Mouse (Mus musculus) thymus, postnatal 0 days (tissue): Measurements from ENCODE around the gene Uba52. TPM values are rescaled to one million over a fixed set of nuclear protein-coding genes. Genes with fewer than 3 reads are reported as not detected.
A peak's percentile ranks its signal among the peaks of the same experiment; 100 is the strongest.

Experiments
- DNase-seq: peaks from one replicate; pipeline ENCODE4 v3.0.0-alpha.2; 2015; ENCODE audit warnings: low spot score
- polyA plus RNA-seq: library from polyadenylated mRNA; unstranded; fragments of >200 nt; fragmentation: Nextera tagmentation; extraction: Ambion mirVana; gene quantifications from 2 replicates; pipeline ENCODE4 v1.2.1, GENCODE M21; 2015

The Uba52 gene
- 1,327 and 1,441 TPM in 2 replicates for polyA plus RNA-seq

DNA sequence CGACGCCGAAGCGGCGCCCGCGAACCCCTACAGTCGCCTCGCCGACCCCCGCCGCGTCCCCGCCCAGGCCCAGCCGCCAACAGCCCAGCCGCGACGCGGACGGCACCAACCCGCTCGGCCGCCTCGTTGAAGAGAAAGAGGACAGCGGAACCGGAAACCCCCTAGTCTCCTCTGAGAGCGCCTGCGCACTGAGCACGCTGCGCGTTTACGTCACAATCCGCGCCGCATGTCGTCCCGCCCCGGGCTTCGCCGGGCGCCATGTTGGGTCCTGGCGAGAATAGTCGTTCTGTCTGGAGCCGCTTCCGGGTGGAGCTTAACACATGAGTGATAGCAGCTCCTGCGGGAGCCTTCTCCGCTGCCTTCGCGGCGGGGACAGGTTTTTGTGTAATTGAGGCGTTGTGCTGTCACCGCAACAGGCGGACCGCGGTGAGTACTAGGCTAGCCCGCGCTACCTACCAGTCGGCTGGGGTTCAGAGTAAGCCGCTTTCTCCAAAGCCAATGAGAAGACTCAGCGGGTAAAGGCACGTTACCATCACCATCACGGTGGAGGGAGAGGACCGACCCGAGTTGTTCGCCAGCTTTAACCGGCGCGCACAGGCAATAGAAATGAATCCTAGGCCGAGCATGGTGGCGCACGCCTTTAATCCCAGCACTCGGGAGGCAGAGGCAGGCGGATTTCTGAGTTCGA, at the start of gene Uba52:
Uba52 (minus strand) TSS at position 574 of the 688 bp plus-strand sequence.
- DNase-seq = peak; percentile 98

DNA sequence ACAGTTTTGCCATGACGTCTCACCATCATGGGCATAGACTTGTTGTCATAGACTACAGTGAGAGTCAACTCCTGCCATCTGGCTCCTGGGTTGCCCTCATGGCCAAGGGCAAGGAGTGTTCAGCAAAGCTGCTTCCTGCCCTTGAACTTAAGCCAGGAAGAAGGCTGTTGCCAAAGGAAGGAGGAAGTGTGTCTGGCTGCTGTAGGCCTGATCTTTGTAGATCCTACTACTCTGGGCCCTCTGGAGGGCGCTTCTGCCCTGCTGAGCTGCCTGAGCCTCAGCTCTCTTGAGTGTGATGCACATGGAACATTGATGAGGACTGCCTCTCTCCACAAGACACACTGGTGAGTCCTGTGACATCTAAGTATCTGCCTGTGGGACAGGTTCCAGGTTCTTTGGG, 49.5 kb upstream of the Uba52 start:
- peak; percentile 73 for DNase-seq

DNA sequence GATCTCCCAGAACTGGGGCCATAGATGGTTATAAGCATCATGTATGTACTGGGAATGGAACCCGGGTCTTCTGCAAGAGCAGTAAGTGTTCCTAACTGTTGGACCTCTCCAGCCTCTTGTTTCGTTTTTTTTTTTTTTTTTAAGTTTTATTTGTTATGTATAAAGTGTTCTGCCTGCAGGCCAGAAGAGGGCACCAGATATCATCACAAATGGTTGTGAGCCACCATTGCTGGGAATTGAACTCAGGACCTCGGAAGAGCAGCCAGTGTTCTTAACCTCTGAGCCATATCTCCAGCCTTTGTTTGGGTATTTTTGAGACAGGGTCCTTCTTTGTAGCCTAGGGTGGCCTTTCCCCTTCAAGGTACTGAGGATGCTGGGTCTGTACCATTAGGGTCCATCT, 48.4 kb upstream of the Uba52 start:
- peak; percentile 42 for DNase-seq

DNA sequence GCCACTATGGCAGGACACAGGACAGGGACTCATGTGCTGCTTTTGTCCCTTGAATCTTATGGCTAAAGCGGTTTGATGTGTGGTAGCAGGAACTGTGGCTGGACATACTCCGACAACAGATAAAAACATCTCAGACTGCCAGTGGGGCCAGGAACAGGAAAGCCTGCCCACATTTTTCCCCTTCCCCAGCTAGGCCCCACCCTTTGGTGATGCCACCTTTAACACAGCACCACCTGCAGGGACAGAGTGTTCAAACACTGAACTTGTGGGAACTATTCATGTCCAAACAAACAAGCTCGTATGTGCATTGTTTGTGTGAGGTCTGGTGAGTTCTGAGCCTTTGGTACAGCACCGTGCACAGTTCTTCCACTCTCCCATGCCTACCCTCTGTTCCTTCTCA, 47.7 kb upstream of the Uba52 start:
- DNase-seq = peak; percentile 74

DNA sequence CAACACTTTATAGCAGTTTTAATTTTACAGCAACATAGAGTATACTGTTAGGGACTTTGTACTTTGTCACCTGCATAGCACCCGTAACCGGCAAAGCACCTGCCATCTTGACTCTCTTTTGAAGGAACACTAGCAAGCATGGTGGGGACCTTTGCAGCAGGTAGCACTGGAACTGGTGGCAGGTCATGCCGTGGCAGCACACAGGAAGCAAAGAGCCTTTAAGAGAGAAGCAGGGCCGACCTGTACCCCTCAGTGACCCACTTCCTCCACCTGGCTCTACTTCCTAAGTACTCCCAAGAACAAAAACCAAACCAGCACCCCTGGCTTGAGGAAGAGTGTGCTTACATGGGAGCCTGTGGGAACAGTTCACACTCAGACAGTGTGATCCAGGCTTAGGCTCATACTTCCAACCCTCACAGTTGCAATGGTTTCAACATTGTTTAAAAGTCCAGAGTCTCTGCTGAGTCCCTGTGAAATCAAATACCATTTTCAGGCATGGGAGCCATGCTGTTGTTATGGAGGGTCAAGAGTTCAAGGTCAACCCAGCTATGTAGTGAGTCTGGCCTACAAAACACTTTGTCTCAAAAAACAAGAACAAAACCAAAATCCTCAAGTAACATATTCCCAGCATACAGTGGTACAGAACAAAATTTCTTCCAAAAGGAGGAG, 44.6 kb upstream of the Uba52 start:
- peak; percentile 61 for DNase-seq

DNA sequence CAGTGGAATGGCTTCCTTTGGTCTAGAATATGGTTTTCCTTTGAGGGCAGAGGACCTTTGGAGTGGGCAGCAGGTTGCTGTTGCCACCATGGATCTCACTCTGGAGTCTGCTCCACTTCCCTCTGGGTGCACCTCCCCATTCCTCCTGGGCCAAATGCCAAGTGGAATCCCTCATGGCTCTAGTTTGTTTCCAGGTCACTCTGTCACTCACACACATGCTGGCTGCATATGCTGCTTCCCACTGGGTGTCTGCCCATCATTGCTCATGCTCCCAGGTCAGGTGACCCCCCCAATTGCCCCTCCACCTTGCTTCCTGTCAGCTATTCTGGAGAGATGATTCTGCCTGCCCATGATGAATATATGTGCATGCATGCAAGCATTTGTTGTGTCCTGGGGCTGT, 43.1 kb upstream of the Uba52 start:
- DNase-seq = no peak

DNA sequence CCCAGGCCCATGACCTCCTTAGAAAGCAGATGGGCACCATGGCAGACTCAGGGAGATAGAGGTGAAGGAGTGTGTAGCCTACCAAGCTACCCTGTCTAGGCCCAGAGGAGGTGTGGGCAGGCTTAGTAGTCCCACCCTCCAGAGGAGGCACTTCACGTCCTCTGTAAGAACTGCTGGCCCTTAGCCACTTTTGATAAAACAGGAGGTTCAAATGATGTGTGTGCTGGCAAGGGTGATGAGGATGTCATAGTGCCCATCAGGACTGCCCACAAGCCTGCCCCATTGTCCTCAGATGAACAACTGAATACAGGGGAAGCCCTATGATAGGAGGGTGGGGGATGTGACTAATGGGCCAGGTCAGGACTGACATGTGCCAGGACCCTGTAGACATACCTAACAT, 42.2 kb upstream of the Uba52 start:
- DNase-seq = no peak

DNA sequence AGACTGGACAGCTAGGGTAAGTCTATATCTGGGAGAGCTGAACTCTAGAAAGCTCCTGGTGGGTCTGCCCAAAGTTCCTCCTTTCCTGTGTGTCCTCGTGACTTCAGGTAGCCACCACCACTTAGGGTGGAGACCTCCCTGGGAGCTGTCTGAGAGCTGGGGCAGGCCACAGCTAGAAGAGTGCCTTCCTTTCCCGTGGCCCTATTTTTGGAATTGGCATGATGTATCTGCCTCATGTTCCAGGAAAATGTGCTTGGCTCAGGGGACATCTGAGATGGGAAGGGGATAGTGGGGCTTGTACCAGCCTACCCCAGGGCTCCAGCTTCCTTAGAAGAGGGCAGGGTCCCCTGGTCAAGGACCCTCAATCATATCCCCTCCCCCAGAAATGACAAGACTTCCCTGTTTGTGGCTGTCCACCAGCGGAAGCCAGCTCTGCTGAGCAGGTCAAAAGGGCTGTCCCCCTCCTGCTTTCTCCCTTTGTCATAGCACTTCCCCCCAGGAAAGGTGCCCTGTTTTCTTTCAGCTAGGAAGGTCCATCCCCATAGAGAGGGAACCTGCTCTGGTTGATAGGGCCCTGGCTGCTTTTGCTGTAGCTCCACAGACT, 41.1 kb upstream of the Uba52 start:
- DNase-seq = no peak

DNA sequence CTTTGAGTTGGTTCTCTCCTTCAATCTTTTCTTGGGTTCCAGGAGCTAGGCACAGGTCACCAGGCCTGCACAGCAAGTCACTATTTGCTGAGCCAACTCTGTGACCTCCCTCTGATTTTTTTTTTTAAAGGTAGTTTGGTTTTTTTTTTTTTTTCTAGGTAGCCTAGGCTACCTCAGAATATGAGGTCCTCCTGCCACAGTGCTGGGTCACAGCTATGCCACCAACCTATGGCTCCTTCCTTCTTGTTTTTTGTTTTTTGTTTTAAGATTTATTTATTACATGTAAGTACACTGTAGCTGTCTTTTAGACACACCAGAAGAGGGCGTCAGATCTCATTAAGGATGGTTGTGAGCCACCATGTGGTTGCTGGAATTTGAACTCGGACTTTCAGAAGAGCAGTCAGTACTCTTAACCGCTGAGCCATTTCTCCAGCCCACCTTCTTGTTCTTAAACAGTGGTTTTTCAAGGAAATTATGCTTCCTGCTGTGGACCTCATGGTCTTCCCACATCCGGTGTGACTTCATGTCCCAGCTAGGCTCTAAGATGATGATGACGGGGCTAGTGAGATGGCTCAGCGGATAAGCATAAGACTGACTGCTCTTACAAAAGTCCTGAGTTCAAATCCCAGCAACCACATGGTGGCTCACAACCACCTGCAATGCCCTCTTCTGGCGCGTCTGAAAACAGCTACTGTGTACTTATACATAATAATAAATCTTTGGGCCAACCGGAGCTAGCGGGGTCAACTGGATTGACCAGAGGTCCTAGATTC, 39.0 kb upstream of the Uba52 start:
- peak; percentile 57 for DNase-seq

DNA sequence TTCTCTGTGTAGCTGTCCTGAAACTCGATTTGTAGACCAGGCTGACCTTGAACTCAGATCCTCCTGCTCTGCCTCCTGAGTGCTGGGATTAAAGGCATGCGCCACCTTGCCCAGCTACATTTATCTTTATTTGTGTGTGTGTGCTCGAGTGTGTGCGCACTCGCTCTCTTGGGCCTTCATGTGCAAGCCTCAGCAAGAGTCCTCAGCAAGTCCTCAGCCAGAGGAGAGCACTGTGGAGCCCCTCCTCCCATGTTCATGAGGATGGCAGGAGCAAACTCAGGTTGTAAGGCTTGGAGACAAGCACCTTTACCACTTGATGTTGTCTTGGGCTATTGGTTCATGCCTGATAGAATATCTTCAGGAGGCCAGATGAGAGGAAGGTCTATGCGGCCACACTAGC, 37.2 kb upstream of the Uba52 start:
- DNase-seq = no peak

DNA sequence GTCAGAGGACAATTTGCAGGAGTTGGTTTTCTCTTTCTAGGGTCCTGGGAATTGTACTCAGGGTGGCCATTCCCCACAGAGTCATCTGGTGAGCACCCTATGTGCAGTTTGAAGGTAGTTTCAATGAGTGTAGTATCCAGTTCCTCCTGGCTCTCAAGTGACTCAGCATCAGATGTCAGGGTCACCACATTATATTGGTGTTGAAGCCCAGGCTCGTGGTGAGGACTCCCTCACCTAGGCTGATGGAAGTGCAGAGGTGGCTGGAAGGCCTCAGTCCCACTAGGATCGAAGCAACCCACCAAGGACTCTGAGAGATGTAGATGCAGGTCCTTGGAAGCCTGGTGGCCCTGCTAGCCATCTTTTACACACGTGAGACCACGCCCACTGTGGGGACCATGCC, 35.8 kb upstream of the Uba52 start:
- DNase-seq = no peak

DNA sequence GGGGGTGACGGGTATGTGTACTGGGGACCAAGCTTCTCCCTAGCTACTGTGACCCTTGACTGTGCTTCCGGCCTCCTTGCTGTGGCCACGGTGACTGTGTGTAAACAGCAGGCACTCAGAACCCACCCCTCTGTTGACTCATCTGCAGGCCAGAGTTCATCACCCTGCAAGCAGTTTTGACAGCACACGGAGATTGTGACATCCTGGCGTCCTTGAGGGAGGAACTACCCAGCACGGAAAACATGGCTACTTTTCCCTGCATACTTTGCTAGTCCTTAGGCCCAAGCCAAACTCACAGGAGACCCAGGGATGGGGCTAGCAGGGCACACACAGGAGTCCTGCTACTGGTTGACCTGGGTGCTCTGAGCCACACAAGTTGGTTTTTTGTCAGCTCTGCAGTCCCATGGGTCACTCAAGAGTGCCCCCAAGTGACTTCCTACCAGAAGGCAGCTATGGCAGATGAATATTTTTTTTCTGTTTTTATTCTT, 33.6 kb upstream of the Uba52 start:
- DNase-seq = peak; percentile 53

DNA sequence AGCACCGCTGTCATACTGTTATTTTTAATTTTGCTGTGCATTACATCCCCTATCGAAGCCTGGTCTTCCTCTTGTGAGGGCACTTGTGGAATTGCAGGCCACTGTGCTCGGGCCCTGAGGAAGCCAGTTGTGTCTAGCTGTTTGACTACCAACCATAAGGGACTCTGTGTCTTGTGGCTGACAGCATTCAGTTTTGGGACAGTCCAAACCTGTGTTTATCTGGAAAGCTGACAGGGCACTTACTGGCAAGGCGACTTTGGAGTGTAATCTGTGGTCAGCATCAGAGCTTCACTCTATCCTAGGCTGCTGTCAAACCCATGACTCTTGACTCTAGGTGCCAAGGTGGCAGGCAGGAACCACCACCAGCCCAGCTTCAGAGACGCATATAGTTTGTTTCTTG, 30.5 kb upstream of the Uba52 start:
- no peak for DNase-seq

DNA sequence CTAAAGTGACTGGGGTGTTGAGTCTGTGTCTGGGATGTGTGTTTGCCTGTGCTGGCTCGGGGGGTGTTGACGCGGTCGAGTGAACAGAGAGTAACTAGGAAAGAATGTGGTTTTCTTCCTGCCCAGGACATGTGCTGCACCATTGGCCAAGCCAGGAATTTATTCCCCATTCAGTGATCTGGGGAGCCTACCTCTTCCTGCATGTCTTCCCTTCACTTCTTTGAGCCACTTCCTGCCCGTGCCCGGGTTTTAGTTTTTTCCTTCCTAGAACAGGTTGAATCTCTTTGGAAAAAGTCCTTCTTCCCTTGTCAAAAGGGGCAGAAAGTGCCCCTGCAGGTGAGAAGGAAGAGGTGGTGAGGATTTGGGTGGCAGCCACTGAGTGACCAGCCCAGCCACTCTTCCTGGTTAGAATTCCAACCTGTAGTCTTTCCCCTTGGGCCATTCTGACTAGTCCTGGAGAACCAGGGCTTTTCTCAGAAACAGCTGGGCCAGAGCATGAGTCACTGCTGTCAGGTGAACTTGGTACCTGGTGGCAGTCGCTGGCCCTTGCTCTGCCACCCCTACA, 30.0 kb upstream of the Uba52 start:
- DNase-seq = no peak

DNA sequence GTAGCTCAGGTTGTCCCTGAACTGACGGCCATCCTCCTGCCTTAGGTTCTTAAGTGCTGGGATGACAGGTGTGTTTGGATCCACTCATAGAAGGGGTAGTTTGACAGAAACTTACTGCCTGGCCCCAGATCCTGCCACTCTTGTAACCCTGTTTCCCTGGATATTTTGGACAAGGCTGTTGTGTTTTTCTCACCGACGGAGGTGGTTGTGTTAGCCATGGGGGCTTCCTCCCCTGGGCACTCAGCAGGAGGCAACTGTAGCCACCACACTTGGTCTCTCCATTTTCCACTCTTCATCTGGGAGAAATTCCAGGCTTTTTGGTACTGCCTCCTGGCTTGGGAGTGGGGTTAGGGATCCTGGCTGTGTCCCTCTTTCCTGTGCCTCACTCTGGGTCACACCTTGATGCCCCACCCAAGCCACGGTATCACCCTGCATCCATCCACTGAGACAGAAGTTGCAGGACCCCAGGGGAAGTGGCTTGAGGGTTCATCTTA, 29.5 kb upstream of the Uba52 start:
- DNase-seq = no peak

DNA sequence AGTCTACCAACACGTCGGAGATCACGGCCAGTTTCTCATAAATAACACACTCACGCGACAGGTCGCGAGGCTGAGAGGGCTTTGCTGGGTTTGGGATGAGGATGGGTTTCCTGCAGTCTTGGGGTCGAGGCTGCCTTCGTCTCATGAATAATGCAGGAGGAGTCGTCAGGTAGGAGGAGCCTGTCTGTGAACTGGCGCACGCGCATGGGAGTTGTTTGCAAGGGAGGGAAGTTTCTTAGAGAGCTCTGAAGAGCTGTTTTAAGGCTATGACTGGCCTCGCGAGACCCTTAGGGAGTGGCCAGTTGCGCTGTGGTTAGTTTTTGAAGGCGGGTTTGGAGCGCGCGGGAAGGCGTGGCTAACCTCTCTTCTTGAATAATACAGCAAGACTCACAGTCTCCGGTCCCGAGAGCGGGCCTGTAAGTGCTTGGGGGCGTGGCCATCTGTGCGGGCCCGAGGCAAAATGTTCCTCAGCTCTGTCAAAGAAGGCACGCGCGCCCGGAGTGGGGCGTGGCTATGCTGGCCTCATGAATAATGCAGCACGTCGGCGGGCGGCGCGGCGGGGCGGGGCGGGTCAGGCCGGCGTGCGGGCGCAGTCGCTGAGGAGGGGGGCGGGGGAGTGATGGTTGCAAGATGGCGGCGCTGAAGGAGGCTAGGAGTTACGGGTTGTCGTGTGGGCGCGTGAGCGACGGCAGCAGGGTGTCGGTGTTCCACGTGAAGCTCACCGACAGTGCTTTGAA, 28.6 kb upstream of the Uba52 start, which contains the start of gene Ell:
Ell (plus strand) TSS at position 381 of the 737 bp plus-strand sequence.
- peak; percentile 99 for DNase-seq

DNA sequence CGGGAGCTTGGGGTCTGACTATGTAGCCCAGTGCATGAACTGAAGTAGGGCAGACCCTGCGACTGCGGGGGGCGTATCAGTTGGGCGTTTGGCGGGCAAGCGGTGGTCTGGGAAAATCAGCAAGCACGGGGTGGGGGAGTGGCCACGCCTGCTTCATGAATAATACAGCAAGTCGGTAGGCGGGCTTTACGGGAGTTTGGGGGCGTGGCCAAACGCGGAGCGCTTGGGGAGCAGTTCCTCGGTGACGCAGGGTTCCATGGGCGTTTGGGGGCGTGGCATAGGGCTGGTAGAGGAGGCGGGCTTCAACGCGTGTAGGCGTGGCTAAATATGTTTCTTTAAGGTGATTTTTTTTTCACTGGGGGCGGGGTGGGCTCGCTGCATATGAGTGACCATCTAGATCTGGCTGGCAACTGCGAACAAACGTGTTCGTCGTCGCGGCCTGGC, 28.1 kb upstream of the Uba52 start:
- DNase-seq = peak; percentile 99

DNA sequence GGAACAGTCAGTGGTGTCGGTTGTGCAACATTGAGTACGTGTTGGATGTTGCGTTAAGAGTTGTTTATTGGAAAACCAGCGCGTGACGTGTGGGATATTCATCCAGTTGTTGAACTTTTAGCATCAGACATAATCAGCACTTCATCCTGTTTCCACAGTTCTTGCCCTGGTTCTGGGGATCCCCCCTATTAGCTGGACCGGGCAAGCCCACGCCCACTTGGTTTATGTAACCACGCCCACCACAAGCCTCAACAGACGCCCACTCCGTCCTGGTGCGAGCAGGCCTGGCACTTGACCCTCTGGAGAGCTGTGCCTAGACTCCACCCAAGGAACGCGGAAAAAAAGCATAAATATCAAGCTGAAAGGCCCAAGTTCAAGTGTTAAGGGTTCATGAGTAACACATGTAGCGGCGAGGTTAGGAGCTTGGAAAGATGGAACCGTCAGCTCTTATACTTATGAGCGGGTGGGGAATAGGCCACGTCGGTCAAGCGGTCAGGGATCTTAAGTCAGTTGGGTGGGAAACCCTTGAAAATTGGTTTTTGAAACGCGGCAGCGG, 27.5 kb upstream of the Uba52 start:
- no peak for DNase-seq

DNA sequence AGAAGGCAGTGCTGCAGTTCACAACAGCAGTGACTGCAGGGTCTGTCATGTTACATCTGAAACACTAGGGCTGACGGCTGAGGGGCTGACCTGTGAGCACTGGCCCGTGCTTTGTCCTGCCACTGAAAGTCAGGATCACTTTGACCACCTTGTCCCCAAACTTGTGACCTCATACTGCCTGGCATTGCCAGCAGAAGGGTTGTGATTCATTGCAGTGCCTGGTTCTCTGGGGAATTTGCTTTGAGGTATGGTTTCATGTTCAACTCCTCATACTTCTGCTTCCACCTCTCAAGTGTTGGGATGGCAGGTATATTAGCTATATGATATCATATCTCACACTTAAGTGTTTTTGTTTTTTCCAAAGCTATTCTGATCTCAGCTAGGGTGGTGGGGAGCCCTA, 25.1 kb upstream of the Uba52 start:
- no peak for DNase-seq

DNA sequence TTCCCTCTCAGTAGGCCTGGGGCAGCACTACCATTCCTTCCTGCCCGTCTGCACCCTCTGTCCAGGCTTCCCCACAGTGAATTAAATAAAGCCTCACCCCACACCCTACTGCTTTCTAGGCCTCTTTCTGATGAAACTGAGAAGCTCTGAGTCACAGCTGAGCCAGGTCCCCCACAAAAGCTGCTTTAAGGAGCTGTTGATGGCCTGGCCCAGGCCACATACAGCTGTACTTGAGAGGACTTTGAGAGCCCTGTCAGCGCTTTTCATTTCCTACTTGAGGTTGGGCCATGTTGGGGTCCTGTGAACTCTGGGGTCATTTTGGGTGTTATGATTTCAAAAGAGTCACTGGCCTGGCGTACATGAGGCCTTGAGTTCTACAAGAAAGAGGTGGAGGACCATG, 24.6 kb upstream of the Uba52 start:
- no peak for DNase-seq
